Mouse (Mus musculus) limb, embryonic 14.5 days (tissue): ENCODE measurements around the gene Ltbr. TPM values are rescaled to one million over a fixed set of nuclear protein-coding genes. Genes with fewer than 3 reads are reported as not detected.
A peak's percentile ranks its signal among the peaks of the same experiment; 100 is the strongest.
"Not testable (repeated sequence)": the region's sequence is repeated elsewhere in the genome, so short reads cannot be mapped to it uniquely, and the experiment has no call there.

Experiments
- ATAC-seq: fragments of 200-750 bp; cut with Nextera tagmentation; 2 replicates; pipeline ENCODE4 v1.8.0; 2017; ENCODE audit warnings: low read depth, moderate number of reproducible peaks, moderate TSS enrichment; ENCODE audit not compliant: low FRiP score
- DNase-seq: peaks from one replicate; pipeline ENCODE4 v3.0.0-alpha.2; 2015; ENCODE audit warnings: low spot score
- H3K27ac ChIP-seq: fragments of 300-500 bp; sonication (generic); replicated peaks from 2 replicates; pipeline ENCODE4 v1.5.1; 2014; ENCODE audit warnings: low read depth, mild to moderate bottlenecking, low read length, moderate library complexity, mixed read lengths
- H3K27me3 ChIP-seq: fragments of 300-500 bp; sonication (generic); 2 replicates; pipeline ENCODE4 v1.6.1; 2014; ENCODE audit warnings: low read length, mixed read lengths; ENCODE audit not compliant: control insufficient read depth, insufficient read depth
- H3K36me3 ChIP-seq: fragments of 300-500 bp; sonication (generic); 2 replicates; pipeline ENCODE4 v1.6.1; 2014; ENCODE audit warnings: mild to moderate bottlenecking, low read length, moderate library complexity, mixed read lengths; ENCODE audit not compliant: control insufficient read depth, insufficient read depth
- H3K4me1 ChIP-seq: fragments of 300-500 bp; sonication (generic); 2 replicates; pipeline ENCODE4 v1.6.1; 2014; ENCODE audit warnings: antibody characterized with exemption, low read length, mixed read lengths; ENCODE audit not compliant: control insufficient read depth, insufficient read depth
- H3K4me2 ChIP-seq: fragments of 300-500 bp; sonication (generic); replicated peaks from 2 replicates; pipeline ENCODE4 v1.6.1; 2014; ENCODE audit warnings: low read depth, mild to moderate bottlenecking, low read length, moderate library complexity; ENCODE audit not compliant: severe bottlenecking
- H3K4me3 ChIP-seq: fragments of 300-500 bp; sonication (generic); replicated peaks from 2 replicates; pipeline ENCODE4 v1.5.1; 2014; ENCODE audit warnings: low read length
- H3K9ac ChIP-seq: fragments of 300-500 bp; sonication (generic); 2 replicates; pipeline ENCODE4 v1.6.1; 2014; ENCODE audit warnings: mild to moderate bottlenecking, low read depth, low read length, moderate library complexity; ENCODE audit not compliant: severe bottlenecking
- H3K9me3 ChIP-seq: fragments of 300-500 bp; sonication (generic); 2 replicates; pipeline ENCODE4 v1.6.1; 2016; ENCODE audit warnings: low read length; ENCODE audit not compliant: control insufficient read depth
- POLR2A ChIP-seq: fragments of 200-500 bp; IDR thresholded peaks from 2 replicates; pipeline ENCODE4 v1.8.0; 2012; ENCODE audit warnings: inconsistent platforms, mild to moderate bottlenecking, moderate library complexity, borderline replicate concordance; ENCODE audit not compliant: insufficient read depth, insufficient read length; ENCODE audit errors: extremely low read depth
- WGBS: fragments of 180-500 bp; shearing (Covaris S2); extraction: QIAGEN DNeasy Blood & Tissue Kit; methylation state at CpG from one replicate; pipeline ENCODE4 v1.1.7; 2014; 5-methylcytosine and 5-hydroxymethylcytosine counted together
- polyA plus RNA-seq, 2 experiments: library from polyadenylated mRNA; depleted of rRNA in 1 of 2; stranded (reverse) in 1 of 2; unstranded in 1 of 2; fragments of >200 nt; fragmentation: Nextera tagmentation in 1 of 2; extraction: Ambion mirVana in 1 of 2; gene quantifications; 2 replicates each; pipeline versions ENCODE4 v1.2.1 to v1.2.3; 2012 to 2014

The Ltbr gene
- polyA plus RNA-seq, 2 experiments = 45.8 to 52.7 TPM

- Histone ChIP-seq H3K9me3 (no peaks in the 10 kb centered on the region), H3K4me2 (no peak overlapping the region), H3K4me1 (peaks cover 4% of the 10 kb centered on the region; the same call in 1 of the 2 replicates), H3K27me3 (no peaks in the 10 kb centered on the region), H3K4me3 (no peak overlapping the region), H3K9ac (no peak overlapping the region), H3K36me3 (no peaks in the 10 kb centered on the region), H3K27ac (no peak overlapping the region)
- ATAC-seq = no peak
- no peak for TF ChIP-seq POLR2A
- DNase-seq = no peak
- WGBS = 76% methylated on average over 10 of the region's 10 CpGs
These were observed 41.4 kb downstream of the Ltbr start for GRCm38 (mm10) chr6:125272228-125272785.

- TF ChIP-seq POLR2A = no peak
- peak overlapping the region; percentile 15 for H3K4me3 ChIP-seq
- H3K9ac ChIP-seq = 0 out of 2 replicates have a peak overlapping the region, but pooled peaks have one; percentile 2
- no peaks in the 10 kb centered on the region for H3K9me3 ChIP-seq
- peak; percentile 92 for DNase-seq
- H3K27ac ChIP-seq = no peak overlapping the region
- 18% methylated on average over 17 of the region's 17 CpGs for WGBS
- H3K4me2 ChIP-seq = peak overlapping the region; percentile 48
- peak; percentile 82 for ATAC-seq
- H3K4me1 ChIP-seq = peaks cover 4% of the 10 kb centered on the region; the same call in 1 of the 2 replicates
- no peaks in the 10 kb centered on the region for H3K27me3 ChIP-seq
- H3K36me3 ChIP-seq = no peaks in the 10 kb centered on the region
These were observed 42.0 kb downstream of the Ltbr start for GRCm38 (mm10) chr6:125271455-125272227.

DNA sequence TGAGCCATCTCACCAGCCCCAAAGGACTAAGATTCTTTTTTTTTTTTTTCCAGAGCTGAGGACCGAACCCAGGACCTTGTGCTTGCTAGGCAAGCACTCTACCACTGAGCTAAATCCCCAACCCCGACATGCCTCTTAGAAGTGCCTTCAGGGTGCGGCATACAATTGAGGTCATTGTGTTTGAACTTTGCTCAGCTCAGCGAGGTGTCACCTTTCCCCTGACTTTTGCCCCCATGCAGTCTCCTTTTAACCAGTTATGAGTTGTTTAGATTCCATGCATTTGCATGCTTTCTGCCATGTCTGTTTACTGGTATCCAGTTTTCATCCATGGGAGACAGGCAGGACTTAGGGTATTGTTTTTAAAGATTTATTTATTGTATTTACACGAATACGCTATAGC, 44.9 kb downstream of the Ltbr start:
- TF ChIP-seq POLR2A = no peak
- Histone ChIP-seq H3K36me3 (no peaks in the 10 kb centered on the region), H3K4me3 (no peak overlapping the region)

GRCm38 (mm10) chr6:125267469-125267868, 46.2 kb downstream of the Ltbr start:
- DNase-seq (no peak), ATAC-seq (no peak)
- Histone ChIP-seq H3K9ac (no peak overlapping the region), H3K4me2 (no peak overlapping the region), H3K27ac (no peak overlapping the region), H3K36me3 (no peaks in the 10 kb centered on the region), H3K4me1 (peaks cover 4% of the 10 kb centered on the region; the same call in 1 of the 2 replicates), H3K9me3 (no peaks in the 10 kb centered on the region), H3K27me3 (no peaks in the 10 kb centered on the region), H3K4me3 (no peak overlapping the region)
- TF ChIP-seq POLR2A = no peak
- 76% methylated on average over 3 of the region's 3 CpGs for WGBS

More for the DNA sequence above, 44.9 kb downstream of the Ltbr start:
- 48% methylated on average over 6 of the region's 6 CpGs for WGBS
- Histone ChIP-seq H3K27me3 (no peaks in the 10 kb centered on the region), H3K9me3 (no peaks in the 10 kb centered on the region), H3K4me2 (no peak overlapping the region), H3K27ac (no peak overlapping the region), H3K4me1 (peaks cover 4% of the 10 kb centered on the region; the same call in 1 of the 2 replicates), H3K9ac (no peak overlapping the region)
- DNase-seq (no peak), ATAC-seq (no peak)

DNA sequence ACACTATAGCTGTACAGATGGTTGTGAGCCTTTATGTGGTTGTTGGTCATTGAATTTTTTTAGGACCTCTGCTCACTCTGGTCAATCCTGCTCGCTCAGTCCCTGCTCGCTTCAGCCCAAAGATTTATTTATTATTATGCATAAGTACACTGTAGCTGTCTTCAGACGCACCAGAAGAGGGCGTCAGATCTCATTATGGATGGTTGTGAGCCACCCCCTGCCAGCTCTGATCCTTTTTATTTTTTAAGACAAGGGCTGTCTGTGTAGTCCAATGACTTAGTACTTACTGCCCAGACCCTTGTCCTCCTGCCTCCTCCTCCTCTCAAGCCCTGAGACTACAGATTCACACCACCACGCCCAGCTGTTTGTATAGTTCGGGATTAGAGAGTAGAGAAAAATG, 47.1 kb downstream of the Ltbr start:
- not testable (repeated sequence) for H3K4me1 ChIP-seq, H3K9ac ChIP-seq, H3K9me3 ChIP-seq, H3K4me2 ChIP-seq, H3K36me3 ChIP-seq, ATAC-seq, DNase-seq, H3K4me3 ChIP-seq, H3K27me3 ChIP-seq, H3K27ac ChIP-seq
- 72% methylated on average over 6 of the region's 6 CpGs for WGBS
